Mouse (Mus musculus) CH12F3 (cell line): ENCODE measurements around the gene Tuba3a.

Source experiments
- in situ Hi-C: fragments of 300-500 bp; cut with MboI; formaldehyde crosslinking; loops from 2 replicates; pipeline ENCODE4 v1.14.3; 2020; ENCODE audit warnings: low sequenced_read_pairs

Gene Tuba3a

DNA sequence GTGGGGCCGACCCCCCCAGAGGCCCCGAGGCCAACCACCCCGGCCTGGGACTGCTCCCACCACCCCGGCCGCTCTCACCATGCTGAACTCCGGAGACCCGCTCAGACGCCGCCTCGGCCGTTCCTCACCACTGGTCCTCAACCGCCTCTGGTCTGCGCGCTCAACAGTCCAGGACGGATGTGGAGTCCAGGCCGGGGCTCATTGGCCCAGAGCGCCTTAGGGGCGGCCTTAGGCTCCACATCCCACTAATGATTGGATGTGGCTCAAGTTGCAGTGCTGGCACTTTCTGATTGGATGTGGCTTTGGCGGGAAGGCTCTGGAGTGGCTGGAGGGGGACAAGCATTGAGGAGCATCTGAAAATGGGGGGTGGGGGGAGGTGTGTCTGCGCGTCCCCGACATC, at the start of gene Tuba3a:
TSS of gene Tuba3a (minus strand) at position 153 of the 400 bp plus-strand sequence.
- in situ Hi-C loops: no loop called here

DNA sequence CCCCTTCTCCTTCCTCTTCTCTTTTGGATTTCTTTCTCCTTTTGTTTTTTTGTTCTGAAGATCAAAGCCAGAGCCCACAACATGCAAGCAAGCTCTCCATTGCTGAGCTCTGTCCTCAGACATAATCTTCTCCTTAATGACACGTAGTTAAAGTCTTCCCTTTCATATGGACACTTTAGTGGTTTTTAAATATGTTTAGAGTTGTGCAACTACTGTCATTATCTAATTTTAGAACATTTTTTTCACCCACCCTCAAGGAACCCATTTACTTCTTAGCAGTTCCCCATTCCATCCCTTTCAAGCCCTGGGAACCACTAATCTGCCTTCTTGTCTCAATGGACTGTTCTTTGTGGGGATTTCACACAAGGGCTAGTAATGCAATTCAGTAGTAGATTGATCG, 48.5 kb upstream of the Tuba3a start:
- in situ Hi-C loops: no loop called here

DNA sequence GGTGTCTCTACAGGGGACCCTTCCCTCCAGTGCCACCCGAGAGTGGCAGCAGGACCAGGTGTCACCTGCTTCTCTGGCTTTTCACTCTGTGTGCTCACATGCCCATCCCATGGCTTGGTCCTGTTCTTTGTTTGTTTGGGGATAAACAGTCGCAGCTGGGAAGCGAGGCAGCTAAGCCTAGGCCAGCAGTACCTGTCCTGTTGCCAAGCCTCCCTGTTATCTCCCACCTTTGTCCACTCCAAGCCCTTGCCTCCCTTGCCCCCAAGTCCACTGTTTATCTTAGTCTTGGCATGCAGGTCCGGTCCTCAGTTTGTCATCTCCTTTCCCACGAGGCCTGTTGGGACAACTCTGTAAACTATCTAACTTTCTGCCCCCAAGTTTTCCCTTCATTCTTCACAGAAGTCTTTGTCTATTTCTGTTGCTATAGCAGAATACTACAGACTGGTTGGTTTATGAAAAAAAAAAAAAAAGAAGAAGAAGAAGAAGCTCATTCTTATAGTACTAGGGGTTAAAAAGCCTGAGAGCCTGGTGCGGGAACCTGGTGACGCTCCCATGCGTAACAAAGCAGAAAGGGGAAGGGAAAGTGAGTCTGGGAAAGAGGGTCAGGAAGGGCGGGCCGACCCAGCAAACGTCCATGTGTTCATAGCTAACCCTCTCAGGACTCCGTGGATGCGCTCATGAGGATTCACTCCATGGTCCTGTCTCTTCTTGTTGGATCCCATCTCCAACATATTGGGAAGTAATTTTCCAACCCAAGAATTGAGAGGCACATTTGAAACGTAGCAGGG, 47.5 kb upstream of the Tuba3a start:
- in situ Hi-C loops: no loop called here

DNA sequence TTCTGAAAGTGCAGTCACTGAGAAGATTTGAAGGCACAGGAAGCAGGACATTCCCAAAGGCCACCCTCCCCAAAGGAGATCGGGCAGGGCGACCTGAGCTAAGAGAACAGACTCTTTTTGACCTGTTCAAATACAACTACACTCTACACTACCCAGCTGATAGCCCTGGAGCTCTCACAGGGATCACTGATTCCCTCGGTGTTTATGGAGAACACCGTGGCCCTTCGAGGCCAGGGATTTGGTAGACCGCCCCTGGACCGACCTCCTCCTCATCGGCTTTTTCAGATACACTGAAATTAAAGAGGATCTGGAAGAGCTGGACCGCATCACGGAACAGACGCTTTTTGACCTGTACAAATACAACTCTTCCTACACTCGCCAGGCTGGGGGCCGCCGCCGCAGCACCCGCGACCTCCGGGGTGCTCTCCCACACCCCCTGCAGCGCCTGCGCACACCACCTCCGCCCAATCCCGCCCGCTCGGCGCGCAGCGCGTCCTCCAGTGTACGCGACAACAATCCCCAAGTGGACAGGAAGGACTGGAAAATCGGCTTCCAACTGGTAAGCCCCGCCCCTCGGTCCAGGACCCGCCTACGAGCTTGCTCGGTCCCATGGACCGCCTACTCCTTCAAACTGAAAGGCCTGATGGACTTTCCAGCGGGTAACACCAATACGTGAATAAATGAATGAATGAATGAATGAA, 44.9 kb upstream of the Tuba3a start:
- in situ Hi-C loops: no loop called here

DNA sequence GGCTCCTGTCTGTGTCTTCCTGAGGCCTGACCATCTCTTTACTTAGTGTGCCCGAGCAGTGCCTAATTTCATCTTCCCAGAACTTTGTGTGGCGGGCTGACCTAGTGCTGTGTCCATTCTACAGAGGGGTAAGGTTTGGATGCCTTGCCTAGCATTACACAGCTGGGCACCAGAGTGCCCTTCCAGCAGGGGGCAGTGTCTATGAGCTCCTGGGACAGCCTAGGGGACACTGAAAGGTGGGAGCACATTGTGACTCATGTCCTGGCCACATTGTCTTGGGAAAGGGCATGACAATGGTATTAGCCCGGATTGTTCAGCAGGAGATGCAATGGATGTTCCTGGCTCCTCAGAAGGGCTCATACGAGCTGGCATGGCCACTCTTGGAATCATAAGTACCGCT, 42.4 kb upstream of the Tuba3a start:
- in situ Hi-C loops: no loop called here

DNA sequence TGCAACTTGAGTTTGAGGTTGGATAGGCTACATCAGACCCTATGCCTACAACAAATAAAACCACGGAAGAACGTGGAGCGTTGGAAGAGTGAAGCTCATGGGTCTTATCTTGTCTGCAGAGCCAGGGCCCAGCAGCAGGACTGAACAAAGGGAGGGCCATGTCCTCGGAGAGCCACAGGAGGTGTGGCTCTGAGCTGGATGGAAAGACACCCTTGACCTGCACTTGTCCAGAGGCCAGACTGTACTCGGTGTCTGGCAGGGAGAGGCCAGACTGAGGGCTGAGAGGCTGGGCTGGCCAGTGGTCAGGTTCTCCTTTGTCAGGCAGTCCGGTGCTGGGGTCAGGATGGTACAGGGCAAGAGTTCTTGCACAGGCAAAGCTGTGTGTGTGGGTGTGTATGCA, 39.5 kb upstream of the Tuba3a start:
- in situ Hi-C loops: no loop called here

DNA sequence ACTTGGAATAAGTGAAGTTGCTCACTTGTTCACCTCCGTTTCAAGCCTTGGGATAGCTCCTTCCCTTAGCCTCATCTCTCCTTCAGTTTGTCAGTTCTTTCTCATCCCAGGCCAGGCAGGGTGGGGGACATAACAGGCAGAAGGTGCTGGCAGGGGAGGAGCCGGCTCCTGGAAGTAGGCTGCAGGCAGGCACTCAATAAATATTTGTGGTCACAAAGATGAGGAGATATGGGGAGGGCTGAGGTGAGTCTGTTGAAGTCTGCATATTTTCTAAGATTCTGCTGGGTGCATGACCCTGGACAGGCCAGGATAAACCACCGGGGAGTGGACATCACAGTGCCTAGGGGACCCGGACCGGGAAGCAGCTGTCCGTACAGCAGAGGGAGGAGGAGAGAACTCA, 37.7 kb upstream of the Tuba3a start:
- in situ Hi-C loops: no loop called here

DNA sequence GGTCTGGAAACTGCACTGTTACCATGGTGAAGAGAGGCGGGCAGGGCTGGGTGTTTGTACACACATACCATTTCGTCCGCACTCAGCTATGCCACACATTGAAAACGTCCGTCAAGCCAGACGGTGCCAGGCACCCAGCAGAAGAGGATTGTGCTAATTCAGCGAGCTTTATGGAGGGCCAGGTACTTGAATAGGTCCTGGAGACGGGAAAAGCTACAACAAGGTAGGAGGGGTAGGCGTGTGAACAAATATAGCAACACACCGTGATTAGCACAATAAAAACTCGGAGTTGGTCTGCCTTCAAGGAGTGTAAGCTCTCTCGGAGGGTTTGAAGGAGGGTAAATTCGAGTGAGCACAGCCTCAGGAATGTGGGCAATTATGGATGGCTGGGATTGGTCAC, 37.0 kb upstream of the Tuba3a start:
- in situ Hi-C loops: no loop called here

DNA sequence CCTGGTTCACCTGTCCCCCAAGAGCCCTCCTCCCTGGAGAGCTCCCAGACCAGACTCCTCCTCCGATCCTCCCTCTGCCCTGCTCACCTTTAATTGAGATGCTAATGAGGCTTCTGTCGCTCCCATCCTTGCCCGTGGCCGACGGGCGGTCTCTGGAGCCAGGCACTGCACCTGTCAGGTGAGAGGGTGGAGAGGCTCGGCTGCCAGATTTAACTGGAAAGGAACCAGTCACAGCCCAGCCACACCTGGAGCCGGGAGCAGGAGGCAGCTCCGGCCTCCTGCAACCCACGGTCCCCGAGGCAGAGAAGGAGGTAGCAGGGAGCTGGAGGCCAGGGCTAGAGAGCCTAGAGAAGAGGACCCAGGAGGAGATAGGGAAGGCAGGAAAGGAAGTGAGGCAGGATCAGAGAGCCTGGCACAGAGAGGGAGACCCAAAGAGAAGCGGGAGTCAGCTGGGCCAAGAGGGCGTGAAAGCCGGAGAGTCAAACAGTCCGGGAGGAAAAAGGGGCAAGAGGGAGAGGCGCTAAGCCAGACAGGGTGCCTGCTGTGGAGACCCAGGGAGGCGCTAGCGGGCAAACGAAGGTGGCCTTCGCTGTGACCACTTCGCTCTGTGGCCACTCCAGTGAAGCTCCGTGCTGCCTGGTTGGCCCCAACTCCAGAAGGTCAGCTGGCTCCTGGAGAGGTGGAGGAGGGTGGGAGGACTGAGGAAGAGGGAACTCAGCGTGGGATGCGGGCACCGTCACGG, 35.4 kb upstream of the Tuba3a start:
- in situ Hi-C loops: no loop called here

DNA sequence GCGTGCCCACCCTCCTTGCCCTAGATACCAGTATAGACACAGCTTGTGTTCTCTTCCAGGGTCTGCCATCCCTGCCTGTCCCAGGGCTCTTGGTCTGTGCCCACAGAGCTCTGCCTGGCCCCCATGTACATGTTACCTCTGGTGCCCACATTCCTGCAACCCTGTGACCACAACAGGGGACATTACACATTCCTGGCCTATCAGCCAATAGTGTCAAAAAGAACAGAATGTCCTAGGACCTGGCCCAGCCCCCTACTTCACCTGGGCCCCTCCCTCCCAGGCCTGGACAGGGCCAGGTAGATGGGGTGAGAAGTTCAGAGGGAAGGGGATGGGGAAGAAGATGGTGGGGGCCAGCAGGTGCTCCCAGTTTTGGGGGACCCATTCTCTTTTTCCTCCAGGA, 34.5 kb upstream of the Tuba3a start, which contains the start of gene Scnn1a:
TSS of gene Scnn1a (plus strand) at position 337 of the 400 bp plus-strand sequence.
- in situ Hi-C loops: no loop called here

DNA sequence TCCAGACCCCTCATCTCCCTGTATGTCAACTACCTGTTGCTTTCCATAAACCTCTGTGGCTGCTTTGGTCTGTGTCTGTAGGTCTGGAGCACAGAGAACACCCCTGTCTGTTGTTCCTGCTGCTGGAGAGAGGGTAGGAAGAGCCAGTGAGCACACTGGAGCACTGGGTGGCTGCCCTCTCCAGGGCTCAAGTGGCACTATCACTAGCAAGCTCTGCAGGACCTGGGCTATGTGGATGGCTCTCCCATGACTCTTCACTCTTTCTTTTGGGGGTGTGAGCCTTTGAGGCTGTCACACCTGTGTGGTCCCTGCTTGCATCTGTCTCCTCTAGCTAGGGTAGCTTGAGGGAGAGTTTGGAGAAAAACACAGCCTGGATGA, 34.1 kb upstream of the Tuba3a start:
- in situ Hi-C loops: no loop called here

DNA sequence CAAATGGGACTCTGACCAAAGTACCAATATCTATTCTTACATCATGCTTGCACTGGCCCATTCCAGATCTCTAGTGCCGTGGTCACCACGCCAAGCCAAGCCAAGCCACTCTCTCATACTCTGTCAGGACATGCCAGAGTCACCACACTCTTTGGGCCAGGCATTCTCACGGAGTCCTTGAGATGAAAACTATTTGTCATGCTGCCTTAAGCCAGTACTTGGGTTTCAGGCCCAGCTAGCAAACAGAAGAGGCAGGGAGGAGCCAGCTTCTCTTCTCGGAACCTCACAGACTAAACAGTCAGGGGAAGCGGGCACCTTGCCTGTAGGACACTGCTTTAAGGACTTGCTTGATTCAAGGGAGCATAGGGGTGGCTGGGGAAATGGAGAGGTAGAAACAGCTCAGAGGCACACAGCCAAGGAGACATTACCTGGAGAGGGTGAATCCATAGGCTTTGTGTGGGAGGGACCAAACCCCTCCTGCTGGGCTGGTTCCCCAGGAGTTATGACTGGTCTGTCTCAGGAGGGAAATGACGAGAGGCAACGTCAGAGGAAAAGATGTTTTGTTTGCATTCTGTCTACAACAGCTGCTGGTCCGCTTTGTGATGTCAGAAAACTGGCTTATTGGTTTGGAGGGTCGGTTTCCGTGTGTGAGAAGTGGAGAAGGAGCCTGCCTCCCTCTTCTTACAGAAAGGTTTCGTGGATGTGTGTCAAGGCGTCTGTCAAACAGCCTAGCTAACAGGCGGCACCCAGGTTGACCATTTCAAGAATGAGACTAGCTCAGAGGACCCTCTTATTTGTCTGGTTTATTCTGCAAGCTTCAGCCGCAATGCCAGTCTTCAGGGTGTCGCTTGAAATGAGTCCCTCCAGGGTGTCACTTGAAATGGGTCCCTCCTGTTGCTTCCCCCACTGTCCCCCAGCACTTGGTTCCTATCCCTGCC, 33.4 kb upstream of the Tuba3a start:
- in situ Hi-C loops: no loop called here

DNA sequence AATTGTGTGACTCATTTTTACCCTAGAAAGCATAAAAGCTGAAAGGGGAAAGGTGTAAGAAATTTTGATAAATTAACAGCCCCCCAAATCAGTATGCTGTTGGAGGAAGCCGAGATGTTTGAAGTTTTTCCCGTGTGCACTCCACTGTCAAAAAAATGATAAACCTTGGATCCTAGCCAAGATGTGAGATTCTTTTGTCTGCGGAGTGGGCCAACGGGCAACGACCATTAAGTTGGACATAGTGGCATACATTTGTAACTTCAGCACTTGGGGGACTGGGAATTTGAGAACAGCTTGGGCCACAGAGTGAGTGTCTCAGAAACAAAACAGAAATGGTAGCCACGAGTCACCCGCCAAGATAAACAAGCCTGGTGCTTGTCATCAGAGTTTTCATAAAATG, 31.2 kb upstream of the Tuba3a start:
- in situ Hi-C loops: no loop called here

DNA sequence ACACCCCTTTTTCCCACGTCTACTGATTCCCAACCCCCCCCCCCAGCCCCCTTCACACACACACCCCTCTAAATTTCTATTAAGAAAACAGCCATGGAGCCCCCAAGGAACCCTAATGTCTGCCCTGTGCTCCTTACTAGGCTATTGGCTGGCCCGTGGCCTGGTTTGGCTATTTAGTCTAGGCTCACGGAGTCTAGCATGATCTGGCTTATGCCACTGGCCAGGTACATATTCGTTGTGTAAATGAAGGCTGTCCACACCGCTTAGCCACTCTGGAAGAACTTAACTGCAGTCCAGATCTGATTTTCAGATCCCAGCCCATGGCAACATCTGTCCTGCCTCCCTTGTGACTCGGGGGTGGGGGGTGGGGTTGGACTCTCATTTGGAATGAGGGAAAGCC, 28.9 kb upstream of the Tuba3a start:
- in situ Hi-C loops: no loop called here

DNA sequence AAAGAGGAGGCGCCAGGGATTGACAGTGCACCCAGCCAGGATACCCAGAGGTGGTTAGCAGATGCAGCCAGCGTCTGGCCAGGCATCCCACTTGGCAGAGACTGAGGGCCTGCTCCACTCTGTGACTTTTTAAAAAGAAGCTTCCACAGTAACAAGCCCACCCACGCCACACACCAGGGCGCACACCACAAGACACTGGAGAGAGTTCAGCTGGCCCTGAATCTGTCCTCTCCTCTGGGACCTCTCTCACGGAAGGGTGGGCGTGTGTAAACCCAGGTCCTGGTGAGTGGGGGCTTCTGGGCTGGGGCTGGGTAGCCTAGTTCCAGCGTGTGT, 28.4 kb upstream of the Tuba3a start:
- in situ Hi-C loops: no loop called here

DNA sequence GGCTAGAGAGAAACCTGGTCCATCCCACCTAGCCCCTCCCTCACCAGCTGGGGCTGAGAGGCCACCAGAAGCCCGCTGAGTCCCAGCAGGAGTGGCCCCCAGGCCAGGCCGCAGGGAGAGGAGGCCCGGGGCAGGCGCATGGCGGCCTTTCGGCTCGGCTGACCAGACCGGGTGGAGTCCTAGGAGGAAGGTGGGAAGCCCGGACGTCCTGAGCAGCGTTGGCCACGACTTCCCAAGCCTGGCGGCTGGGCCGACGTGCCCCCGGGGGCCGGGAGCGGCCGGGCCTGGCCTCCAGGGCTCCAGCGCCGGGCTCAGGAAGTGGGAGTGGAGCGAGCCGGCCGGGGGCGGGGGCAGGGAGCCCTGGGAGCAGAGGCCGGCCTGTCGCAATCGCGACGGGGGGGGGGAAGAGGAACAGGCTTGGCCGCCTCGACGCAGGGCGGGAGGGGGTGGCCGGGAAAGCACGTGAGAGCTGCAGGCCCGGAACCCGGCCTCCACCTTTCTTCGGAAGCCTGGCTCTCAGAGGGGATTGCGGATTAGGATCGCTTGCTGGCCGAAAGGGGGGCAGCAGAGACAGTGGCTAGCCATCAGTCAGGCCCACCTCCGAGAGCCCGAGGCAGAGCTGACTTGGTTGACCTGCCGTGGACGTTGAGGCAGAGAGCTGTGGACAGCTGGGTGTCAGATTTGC, 27.8 kb upstream of the Tuba3a start, which contains the start of gene Ltbr:
TSS of gene Ltbr (minus strand) at position 340 of the 685 bp plus-strand sequence.
- in situ Hi-C loops: no loop called here

DNA sequence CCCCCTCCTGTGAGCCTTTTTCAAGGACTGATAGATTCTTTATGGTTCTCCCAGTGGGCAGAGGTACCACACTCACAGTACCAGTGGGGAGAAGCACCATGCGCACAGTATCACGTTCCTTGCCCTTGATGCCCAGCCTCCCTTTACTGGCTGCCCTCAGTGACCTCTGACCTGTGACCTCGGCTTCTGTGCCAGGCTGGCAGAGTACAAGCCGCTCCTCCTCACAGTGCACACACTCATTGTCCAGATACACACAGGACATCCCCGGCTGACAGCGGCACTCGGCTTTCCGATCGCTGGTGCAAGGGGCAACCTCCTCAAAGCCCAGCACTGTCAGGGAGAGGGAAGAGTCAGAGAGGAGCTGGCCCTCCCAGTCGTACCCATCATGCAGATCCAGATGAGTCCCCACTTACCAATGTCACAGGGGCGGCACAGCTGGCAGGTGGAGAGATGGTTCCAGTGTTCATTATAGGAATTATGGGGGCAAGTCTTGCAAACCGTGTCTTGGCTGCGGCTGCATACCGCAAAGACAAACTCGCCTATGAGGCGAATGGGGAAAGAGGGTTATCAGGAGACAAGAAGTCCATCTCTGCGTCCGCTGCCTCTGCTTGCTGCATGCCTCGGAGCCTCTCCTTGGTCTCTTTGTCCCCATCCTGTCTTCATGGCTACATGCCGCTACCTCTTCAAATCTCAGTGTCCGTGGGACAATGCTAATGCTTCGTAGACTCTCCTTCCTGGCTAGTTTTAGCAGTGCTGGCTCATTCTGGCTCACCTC, 26.9 kb upstream of the Tuba3a start:
- in situ Hi-C loops: no loop called here

DNA sequence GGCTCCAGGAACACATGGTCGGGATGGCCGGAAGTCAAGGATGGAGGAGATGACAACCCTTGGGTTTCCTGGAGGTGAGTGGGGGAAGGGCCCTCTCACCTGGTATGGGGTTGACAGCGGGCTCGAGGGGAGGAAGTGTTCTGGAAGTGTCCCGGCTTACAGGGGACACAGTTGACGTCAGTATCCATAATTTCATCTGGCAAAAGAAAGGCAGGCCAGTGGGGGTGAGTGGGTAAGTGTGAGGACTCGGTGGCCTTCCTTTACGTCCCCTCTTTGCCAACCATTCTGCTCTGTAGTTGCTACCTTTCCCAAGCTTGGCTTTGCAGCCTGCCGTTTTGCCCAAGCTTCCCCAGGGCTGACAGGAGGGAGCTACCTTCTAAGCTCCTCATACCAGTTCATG, 26.3 kb upstream of the Tuba3a start:
- in situ Hi-C loops: no loop called here

DNA sequence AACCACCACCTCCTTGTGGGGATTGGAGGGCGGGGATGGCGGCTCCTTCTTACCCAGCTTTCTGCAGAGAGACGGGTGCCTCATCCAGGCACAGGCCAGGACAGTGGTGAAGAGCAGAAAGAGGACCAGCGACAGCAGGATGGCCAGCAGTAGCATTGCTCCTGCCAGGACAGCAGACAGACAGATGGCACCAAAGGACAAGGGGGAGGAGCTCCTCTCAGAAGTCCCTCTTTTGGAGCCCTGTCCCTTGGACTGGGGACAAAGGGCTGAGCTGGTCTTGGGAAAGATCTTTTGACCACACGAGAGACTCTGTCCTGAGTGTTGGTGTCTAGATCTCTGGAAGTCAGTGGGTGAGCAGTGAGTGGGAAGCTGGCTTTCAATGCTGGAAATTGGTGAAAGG, 23.6 kb upstream of the Tuba3a start:
- in situ Hi-C loops: no loop called here
